Mouse (Mus musculus): ENCODE data around the gene Omp. TPM values are rescaled to one million over a fixed set of nuclear protein-coding genes. Genes with fewer than 3 reads are reported as not detected.

Omp gene
- polyA plus RNA-seq, 1 experiment from 2014 or later = 0.10 TPM

GRCm38 (mm10) chr7:98162239-98162638, 16.9 kb upstream of the Omp start:
- no peaks in the 10 kb centered on the region for H3K9me3 ChIP-seq (replicated peaks)
- no peak overlapping the region for H3K4me3 ChIP-seq
- no peaks in the 10 kb centered on the region for H3K27me3 ChIP-seq (ENCODE audit: low read depth, poor library complexity, severe bottlenecking)
- H3K36me3 ChIP-seq = no peaks in the 10 kb centered on the region
- DNase-seq (ENCODE audit: low spot score) = no peak
- no peak overlapping the region for H3K27ac ChIP-seq (replicated peaks)
- H3K4me1 ChIP-seq = peaks cover 39% of the 10 kb centered on the region
- WGBS = 80% methylated on average over 6 of the region's 6 CpGs

GRCm38 (mm10) chr7:98160041-98160740, 14.9 kb upstream of the Omp start:
- no peak for DNase-seq (ENCODE audit: low spot score)
- Histone ChIP-seq H3K27ac (replicated peaks) (no peak overlapping the region), H3K27me3 (ENCODE audit: low read depth, poor library complexity, severe bottlenecking) (no peaks in the 10 kb centered on the region), H3K36me3 (no peaks in the 10 kb centered on the region), H3K4me1 (peaks cover 49% of the 10 kb centered on the region), H3K9me3 (replicated peaks) (no peaks in the 10 kb centered on the region), H3K4me3 (no peak overlapping the region)
- WGBS = 73% methylated on average over 8 of the region's 8 CpGs

GRCm38 (mm10) chr7:98158481-98158880, 13.2 kb upstream of the Omp start:
- Histone ChIP-seq H3K9me3 (replicated peaks) (no peaks in the 10 kb centered on the region), H3K4me3 (no peak overlapping the region), H3K4me1 (peaks cover 42% of the 10 kb centered on the region), H3K27me3 (ENCODE audit: low read depth, poor library complexity, severe bottlenecking) (no peaks in the 10 kb centered on the region), H3K36me3 (no peaks in the 10 kb centered on the region), H3K27ac (replicated peaks) (no peak overlapping the region; the same call in 1 of the 2 replicates)
- DNase-seq (ENCODE audit: low spot score) = no peak
- WGBS = 60% methylated on average over 8 of the region's 8 CpGs

GRCm38 (mm10) chr7:98157636-98158332, 12.5 kb upstream of the Omp start:
- H3K27me3 ChIP-seq (ENCODE audit: low read depth, poor library complexity, severe bottlenecking) = no peaks in the 10 kb centered on the region
- H3K27ac ChIP-seq (replicated peaks) = no peak overlapping the region
- 63% methylated on average over 5 of the region's 5 CpGs for WGBS
- no peaks in the 10 kb centered on the region for H3K9me3 ChIP-seq (replicated peaks)
- H3K36me3 ChIP-seq = no peaks in the 10 kb centered on the region
- H3K4me3 ChIP-seq = no peak overlapping the region
- no peak for DNase-seq (ENCODE audit: low spot score)
- peaks cover 42% of the 10 kb centered on the region for H3K4me1 ChIP-seq

DNA sequence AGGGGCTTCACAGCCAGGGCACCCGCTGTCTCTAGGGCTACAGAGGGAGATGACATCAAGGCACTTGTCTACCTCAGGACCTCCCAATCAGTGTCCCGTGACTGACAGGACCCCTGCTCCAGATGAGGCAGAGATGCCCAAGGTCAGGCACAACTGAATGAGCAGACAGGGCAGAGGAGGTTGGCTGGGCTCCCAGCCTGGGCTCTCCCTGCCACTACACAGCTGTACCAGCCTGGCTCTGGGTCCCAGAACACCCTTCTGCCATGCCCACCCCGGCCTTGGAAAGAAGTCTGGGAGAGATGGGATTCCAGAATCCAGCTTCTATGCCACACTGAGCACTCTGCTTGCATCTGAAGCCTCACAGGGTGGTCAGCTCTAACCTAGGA, 11.0 kb upstream of the Omp start:
- WGBS = 54% methylated on average over 3 of the region's 3 CpGs
- H3K4me1 ChIP-seq = peaks cover 57% of the 10 kb centered on the region
- H3K27ac ChIP-seq (replicated peaks) = no peak overlapping the region; the same call in 1 of the 2 replicates
- DNase-seq (ENCODE audit: low spot score) = no peak
- no peaks in the 10 kb centered on the region for H3K36me3 ChIP-seq
- H3K9me3 ChIP-seq (replicated peaks) = no peaks in the 10 kb centered on the region
- H3K4me3 ChIP-seq = no peak overlapping the region
- no peaks in the 10 kb centered on the region for H3K27me3 ChIP-seq (ENCODE audit: low read depth, poor library complexity, severe bottlenecking)

DNA sequence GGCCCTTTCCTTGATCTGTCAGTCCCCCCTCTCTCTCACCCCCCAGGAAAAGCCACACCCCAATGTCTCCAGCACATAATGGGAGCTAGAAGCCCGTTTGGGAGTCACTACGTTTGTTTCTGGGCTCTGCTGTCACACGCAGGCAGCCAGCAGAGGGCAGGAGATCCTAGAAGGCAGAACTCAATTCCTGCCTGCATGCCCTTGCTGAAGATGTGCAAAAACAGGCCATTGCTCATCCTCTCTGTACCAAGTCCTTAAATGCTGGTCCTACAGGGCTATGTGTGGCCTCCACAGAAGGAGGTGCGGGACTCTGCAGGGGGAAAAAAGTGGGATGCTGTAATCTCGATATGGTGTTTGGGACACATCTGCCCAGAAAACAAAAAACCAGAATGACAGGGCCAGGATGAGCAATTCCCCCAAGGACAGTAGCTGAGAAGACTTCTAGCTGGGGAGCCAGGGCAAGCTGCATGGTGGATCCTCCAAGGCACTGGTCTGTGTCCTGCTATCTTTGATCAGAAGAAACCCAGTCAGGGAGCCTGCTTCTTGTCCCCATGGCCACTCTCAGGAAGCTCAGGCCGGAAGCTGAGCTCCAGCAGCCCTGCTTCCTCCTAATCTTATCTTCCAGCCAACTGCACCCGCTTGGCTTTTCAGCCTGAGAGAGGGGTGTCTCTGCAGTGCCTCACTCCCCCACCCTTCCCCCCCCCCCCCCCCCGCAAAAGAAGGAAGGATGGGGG, 10.4 kb upstream of the Omp start:
- 34% methylated on average over 7 of the region's 8 CpGs for WGBS
- H3K9me3 ChIP-seq (replicated peaks) = no peaks in the 10 kb centered on the region
- no peaks in the 10 kb centered on the region for H3K27me3 ChIP-seq (ENCODE audit: low read depth, poor library complexity, severe bottlenecking)
- DNase-seq (ENCODE audit: low spot score) = peak; percentile 65
- H3K4me1 ChIP-seq = peaks cover 53% of the 10 kb centered on the region
- H3K36me3 ChIP-seq = no peaks in the 10 kb centered on the region
- no peak overlapping the region; the same call in 1 of the 2 replicates for H3K27ac ChIP-seq (replicated peaks)
- no peak overlapping the region for H3K4me3 ChIP-seq

DNA sequence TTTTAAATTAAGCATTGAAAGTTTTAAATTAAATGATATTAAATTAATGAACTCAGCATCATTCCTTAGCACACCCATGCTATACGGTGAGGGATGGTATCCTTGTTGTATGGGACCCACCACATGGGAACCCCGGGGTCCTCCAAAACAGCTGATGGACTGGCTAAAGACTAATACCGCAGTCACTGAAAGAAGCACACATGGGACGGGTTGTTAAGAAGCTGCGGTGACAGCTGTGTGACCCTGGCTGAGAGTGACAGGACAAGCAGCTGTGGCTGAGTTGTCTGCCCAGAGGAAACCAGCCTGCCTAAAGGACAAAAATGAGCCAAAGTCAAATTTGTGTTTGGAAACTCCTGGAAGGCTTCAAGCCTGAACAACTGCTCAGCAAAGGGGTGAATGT, 8.6 kb upstream of the Omp start:
- H3K9me3 ChIP-seq (replicated peaks) = no peaks in the 10 kb centered on the region
- DNase-seq (ENCODE audit: low spot score) = no peak
- H3K4me3 ChIP-seq = no peak overlapping the region
- H3K36me3 ChIP-seq = no peaks in the 10 kb centered on the region
- H3K27ac ChIP-seq (replicated peaks) = no peak overlapping the region
- H3K27me3 ChIP-seq (ENCODE audit: low read depth, poor library complexity, severe bottlenecking) = no peaks in the 10 kb centered on the region
- H3K4me1 ChIP-seq = peaks cover 58% of the 10 kb centered on the region
- 82% methylated on average over 5 of the region's 5 CpGs for WGBS

DNA sequence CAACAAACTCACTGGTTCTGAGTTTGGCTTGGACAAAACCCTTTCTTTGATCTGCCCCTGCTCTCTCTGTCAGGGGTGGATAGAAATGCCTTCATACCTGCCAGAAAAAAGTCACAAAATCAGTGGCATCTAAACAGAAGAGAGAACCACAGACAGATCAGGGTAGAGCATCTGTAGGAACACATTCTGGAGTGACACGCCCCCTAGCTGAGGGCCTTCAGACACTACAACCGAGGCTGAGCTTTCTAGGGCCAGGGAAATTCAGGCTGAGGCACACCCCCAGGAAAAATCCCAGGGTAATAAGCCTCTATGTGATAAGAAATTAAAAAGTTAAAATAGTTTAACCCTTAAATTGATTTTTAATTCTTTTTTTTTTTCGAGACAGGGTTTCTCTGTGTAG, 8.0 kb upstream of the Omp start:
- Histone ChIP-seq H3K4me1 (peaks cover 61% of the 10 kb centered on the region), H3K36me3 (no peaks in the 10 kb centered on the region), H3K27ac (replicated peaks) (no peak overlapping the region), H3K27me3 (ENCODE audit: low read depth, poor library complexity, severe bottlenecking) (no peaks in the 10 kb centered on the region), H3K9me3 (replicated peaks) (no peaks in the 10 kb centered on the region), H3K4me3 (no peak overlapping the region)
- no peak for DNase-seq (ENCODE audit: low spot score)
- WGBS = 40% methylated on average over 3 of the region's 3 CpGs

DNA sequence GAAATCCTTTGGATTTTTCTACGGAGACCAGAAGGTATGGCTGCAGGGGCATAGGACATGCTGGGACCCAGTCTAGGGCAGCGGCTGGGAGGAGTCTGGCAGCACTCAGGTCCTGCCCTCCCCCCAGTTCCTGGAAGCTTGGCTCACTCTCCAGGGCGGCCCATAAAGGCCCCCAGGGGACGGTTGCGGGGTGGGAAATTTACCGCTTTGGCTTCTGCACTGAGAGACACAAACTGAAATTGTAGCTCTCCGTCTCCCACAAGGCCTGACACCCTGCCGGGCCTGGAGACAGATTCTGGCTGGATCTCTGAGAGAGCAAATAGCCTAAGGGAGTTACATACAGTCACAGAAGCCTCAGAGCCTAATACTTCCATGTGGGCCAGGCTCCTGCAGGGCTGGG, 7.1 kb upstream of the Omp start:
- no peak for DNase-seq (ENCODE audit: low spot score)
- no peaks in the 10 kb centered on the region for H3K27me3 ChIP-seq (ENCODE audit: low read depth, poor library complexity, severe bottlenecking)
- peaks cover 65% of the 10 kb centered on the region for H3K4me1 ChIP-seq
- no peaks in the 10 kb centered on the region for H3K9me3 ChIP-seq (replicated peaks)
- 70% methylated on average over 8 of the region's 8 CpGs for WGBS
- H3K36me3 ChIP-seq = no peaks in the 10 kb centered on the region
- H3K4me3 ChIP-seq = no peak overlapping the region
- H3K27ac ChIP-seq (replicated peaks) = no peak overlapping the region

GRCm38 (mm10) chr7:98150525-98150924, 5.2 kb upstream of the Omp start:
- Histone ChIP-seq H3K4me1 (peaks cover 63% of the 10 kb centered on the region), H3K27ac (replicated peaks) (peak overlapping the region; percentile 58), H3K4me3 (no peak overlapping the region), H3K9me3 (replicated peaks) (no peaks in the 10 kb centered on the region), H3K27me3 (ENCODE audit: low read depth, poor library complexity, severe bottlenecking) (no peaks in the 10 kb centered on the region), H3K36me3 (no peaks in the 10 kb centered on the region)
- 40% methylated on average over 5 of the region's 5 CpGs for WGBS
- no peak for DNase-seq (ENCODE audit: low spot score)

- Histone ChIP-seq H3K4me1 (peaks cover 59% of the 10 kb centered on the region), H3K36me3 (no peaks in the 10 kb centered on the region), H3K9me3 (replicated peaks) (no peaks in the 10 kb centered on the region), H3K27me3 (ENCODE audit: low read depth, poor library complexity, severe bottlenecking) (no peaks in the 10 kb centered on the region), H3K4me3 (no peak overlapping the region), H3K27ac (replicated peaks) (peak overlapping the region; percentile 58; the same call in 1 of the 2 replicates)
- no peak for DNase-seq (ENCODE audit: low spot score)
- 25% methylated on average over 3 of the region's 3 CpGs for WGBS
Measured at GRCm38 (mm10) chr7:98149802-98150201, 4.5 kb upstream of the Omp start.

DNA sequence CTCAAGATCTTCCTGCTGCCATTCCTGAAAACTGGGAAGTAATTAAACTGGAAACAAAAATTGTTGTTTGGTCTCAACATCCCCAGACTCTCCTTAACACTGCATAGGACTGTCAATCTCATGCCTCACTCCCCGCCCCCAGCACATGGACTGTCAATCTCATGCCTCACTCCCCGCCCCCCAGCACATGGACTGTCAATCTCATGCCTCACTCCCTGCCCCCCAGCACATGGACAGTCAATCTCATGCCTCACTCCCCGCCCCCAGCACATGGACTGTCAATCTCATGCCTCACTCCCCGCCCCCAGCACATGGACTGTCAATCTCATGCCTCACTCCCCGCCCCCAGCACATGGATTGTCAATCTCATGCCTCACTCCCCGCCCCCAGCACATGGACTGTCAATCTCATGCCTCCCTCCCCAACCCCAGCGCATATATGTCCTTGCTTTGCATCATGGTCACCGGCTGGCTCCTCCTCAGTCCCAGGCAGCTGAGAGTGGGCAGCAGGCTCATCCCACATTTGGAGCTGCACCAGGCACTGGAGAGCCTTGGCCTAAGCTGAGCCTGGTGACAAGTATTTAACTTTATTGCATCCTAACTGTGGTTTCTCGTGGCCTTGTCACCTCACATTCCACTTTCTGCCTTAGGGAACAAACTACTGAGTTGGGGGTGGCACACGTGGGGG, 3.6 kb upstream of the Omp start:
- Histone ChIP-seq H3K9me3 (replicated peaks) (no peaks in the 10 kb centered on the region), H3K27ac (replicated peaks) (0 out of 2 replicates have a peak overlapping the region, but pooled peaks have one; percentile 28), H3K4me1 (peaks cover 56% of the 10 kb centered on the region), H3K27me3 (ENCODE audit: low read depth, poor library complexity, severe bottlenecking) (no peaks in the 10 kb centered on the region), H3K4me3 (no peak overlapping the region), H3K36me3 (no peaks in the 10 kb centered on the region)
- 76% methylated on average over 10 of the region's 10 CpGs for WGBS
- DNase-seq (ENCODE audit: low spot score) = no peak
